Mouse (Mus musculus) layer of hippocampus, adult 2 months (tissue): ENCODE measurements at regions not wholly inside any gene's neighbourhood (a gene's known extent, or its start where the extent isn't known, plus 50 kb on each side); places are given as distances from the start of the nearest gene placed in this dataset.
A peak's percentile ranks its signal among the peaks of the same experiment; 100 is the strongest.

Source experiments
- DNase-seq, 2 experiments: peaks; one replicate each; pipeline ENCODE4 v3.0.0; 2022; ENCODE audit warnings: low spot score in 2 of 2
- H3K27ac ChIP-seq: fragments of 200-600 bp; 2 replicates; pipeline ENCODE4 v1.8.1; 2022
- H3K4me3 ChIP-seq: fragments of 200-600 bp; 2 replicates; pipeline ENCODE4 v1.8.1; 2022; ENCODE audit warnings: mild to moderate bottlenecking
- CTCF ChIP-seq: fragments of 200-600 bp; conservative IDR thresholded peaks from 2 replicates; pipeline ENCODE4 v1.8.1; 2022; ENCODE audit warnings: antibody characterized with exemption, mild to moderate bottlenecking, moderate library complexity

GRCm38 (mm10) chr4:26101881-26102459 lies 244.7 kb downstream of the Manea start:
- no peak for TF ChIP-seq CTCF
- no peak for DNase-seq
- no peak overlapping the region for H3K4me3 ChIP-seq

DNA sequence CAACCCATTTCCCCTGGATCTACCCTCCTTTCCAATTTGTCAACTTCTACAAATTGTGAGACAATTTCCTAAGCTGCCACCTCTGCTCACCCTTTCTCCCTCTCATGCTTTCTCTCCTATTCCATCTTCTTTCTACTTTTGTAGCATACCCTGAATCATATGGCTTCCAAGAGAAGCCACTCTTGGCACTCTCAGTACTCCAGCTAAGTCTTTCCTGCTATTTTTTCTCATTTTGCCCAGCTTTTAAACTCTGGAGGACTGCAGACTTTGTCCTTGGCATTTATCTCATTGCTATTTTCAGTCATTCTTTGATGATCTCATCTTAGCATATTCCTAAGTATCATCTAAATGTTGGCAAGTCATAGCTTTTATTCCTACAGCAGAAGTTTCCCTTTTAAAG lies 270.6 kb upstream of the Fut9 start:
- no peak overlapping the region for H3K27ac ChIP-seq
- H3K4me3 ChIP-seq, result no peak overlapping the region
- TF ChIP-seq CTCF, result no peak
- peak in 1 of 2 experiments; percentile 5 for DNase-seq

More at GRCm38 (mm10) chr4:26101881-26102459, 244.7 kb downstream of the Manea start:
- no peak overlapping the region for H3K27ac ChIP-seq

DNA sequence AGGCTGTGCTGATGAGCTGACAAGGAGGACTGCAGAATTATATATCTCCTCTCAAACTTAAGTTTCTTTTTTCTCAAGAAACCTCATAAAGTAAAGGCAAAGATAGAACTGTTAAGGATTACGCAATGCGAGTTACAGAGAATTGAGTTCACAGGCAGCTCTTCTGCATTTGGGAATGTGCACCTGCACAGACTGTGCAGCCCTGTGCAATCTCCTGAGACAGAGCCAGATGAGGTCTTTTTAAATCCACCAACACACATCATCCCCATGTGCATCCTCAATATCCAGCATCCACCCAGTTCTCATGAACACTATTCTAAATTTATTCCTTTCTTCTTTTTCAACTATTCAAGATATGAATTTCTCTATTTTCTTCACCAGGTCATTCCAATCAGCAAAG lies 269.4 kb upstream of the Fut9 start:
- H3K27ac ChIP-seq, result no peak overlapping the region

More for the DNA sequence above, 269.4 kb upstream of the Fut9 start:
- no peak for DNase-seq
- no peak overlapping the region for H3K4me3 ChIP-seq
- TF ChIP-seq CTCF, result no peak
